Mouse (Mus musculus) limb, embryonic 15.5 days (tissue): ENCODE data around the gene Olfr976. TPM values are rescaled to one million over a fixed set of nuclear protein-coding genes. Genes with fewer than 3 reads are reported as not detected.

ENCODE experiments used
- polyA plus RNA-seq: library from polyadenylated mRNA; unstranded; fragments of >200 nt; fragmentation: Nextera tagmentation; extraction: Ambion mirVana; gene quantifications from 2 replicates; pipeline ENCODE4 v1.2.1, GENCODE M21; 2015

Gene Olfr976
- polyA plus RNA-seq, 1 experiment from 2014 or later: not detected

Other genes with a start within 250 kb of the Olfr976 start
- not detected in 2 replicates for gene Olfr965, start 249.8 kb downstream of the Olfr976 start, polyA plus RNA-seq
- gene Olfr150, start 230.2 kb downstream of the Olfr976 start, polyA plus RNA-seq: not detected in 2 replicates
- gene Olfr967, start 214.9 kb downstream of the Olfr976 start, polyA plus RNA-seq: not detected in 2 replicates
- gene Olfr968, start 177.9 kb downstream of the Olfr976 start, polyA plus RNA-seq: not detected in 2 replicates
- gene Olfr969, start 170.2 kb downstream of the Olfr976 start, polyA plus RNA-seq: not detected in 2 replicates
- not detected in 2 replicates for gene Olfr970, start 152.3 kb downstream of the Olfr976 start, polyA plus RNA-seq
- gene Olfr971, start 124.3 kb downstream of the Olfr976 start, polyA plus RNA-seq: not detected in 2 replicates
- gene Olfr972, start 94.7 kb downstream of the Olfr976 start, polyA plus RNA-seq: not detected in 2 replicates
- gene Olfr229, start 53.8 kb downstream of the Olfr976 start, polyA plus RNA-seq: not detected in 2 replicates
- gene Olfr974, start 23.6 kb downstream of the Olfr976 start, polyA plus RNA-seq: not detected in 2 replicates
- not detected in 2 replicates for gene Olfr975, start 9.1 kb downstream of the Olfr976 start, polyA plus RNA-seq
- gene Olfr978, start 31.0 kb upstream of the Olfr976 start, polyA plus RNA-seq: not detected in 2 replicates
- not detected in 2 replicates for gene Olfr979, start 42.3 kb upstream of the Olfr976 start, polyA plus RNA-seq
- gene Olfr980, start 48.4 kb upstream of the Olfr976 start, polyA plus RNA-seq: not detected in 2 replicates
- not detected in 2 replicates for gene Olfr981, start 60.3 kb upstream of the Olfr976 start, polyA plus RNA-seq
- gene Olfr982, start 112.7 kb upstream of the Olfr976 start, polyA plus RNA-seq: not detected in 2 replicates
- not detected in 2 replicates for gene Olfr983, start 132.5 kb upstream of the Olfr976 start, polyA plus RNA-seq
- gene Olfr984, start 153.1 kb upstream of the Olfr976 start, polyA plus RNA-seq: not detected in 2 replicates
- gene Olfr985, start 169.1 kb upstream of the Olfr976 start, polyA plus RNA-seq: not detected in 2 replicates
- gene Tmem225, start 187.0 kb upstream of the Olfr976 start, polyA plus RNA-seq: not detected in 2 replicates
- not detected in 2 replicates for gene Olfr986, start 219.8 kb upstream of the Olfr976 start, polyA plus RNA-seq
- 4.7 and 4.9 TPM in 2 replicates for gene Zfp202, start 231.2 kb upstream of the Olfr976 start, polyA plus RNA-seq